Mouse (Mus musculus): Measurements from ENCODE around the gene Nt5dc2.

- TF ChIP-seq CTCF (IDR thresholded peaks at IDR 0.05; ENCODE audit: low read depth, low read length) (no peak), POLR2A (IDR thresholded peaks at IDR 0.05; ENCODE audit: extremely low read depth, insufficient read depth, low read length) (no peak)
Observed at GRCm38 (mm10) chr14:31141011-31141410, 10.2 kb downstream of the Nt5dc2 start.
